Mouse (Mus musculus): ENCODE measurements around the gene Ddx49.

- TF ChIP-seq POLR2A (IDR thresholded peaks at IDR 0.05; ENCODE audit: insufficient read depth, low read depth, low read length) (no peak), CTCF (IDR thresholded peaks at IDR 0.05; ENCODE audit: insufficient read depth, low read depth, low read length) (no peak)
These were observed 34.6 kb downstream of the Ddx49 start for GRCm38 (mm10) chr8:70267674-70268073.

Measured in olfactory bulb, adult 2 months (tissue).